8 mouse cellular contexts compared by ENCODE assay signal in the genomic region with DNA sequence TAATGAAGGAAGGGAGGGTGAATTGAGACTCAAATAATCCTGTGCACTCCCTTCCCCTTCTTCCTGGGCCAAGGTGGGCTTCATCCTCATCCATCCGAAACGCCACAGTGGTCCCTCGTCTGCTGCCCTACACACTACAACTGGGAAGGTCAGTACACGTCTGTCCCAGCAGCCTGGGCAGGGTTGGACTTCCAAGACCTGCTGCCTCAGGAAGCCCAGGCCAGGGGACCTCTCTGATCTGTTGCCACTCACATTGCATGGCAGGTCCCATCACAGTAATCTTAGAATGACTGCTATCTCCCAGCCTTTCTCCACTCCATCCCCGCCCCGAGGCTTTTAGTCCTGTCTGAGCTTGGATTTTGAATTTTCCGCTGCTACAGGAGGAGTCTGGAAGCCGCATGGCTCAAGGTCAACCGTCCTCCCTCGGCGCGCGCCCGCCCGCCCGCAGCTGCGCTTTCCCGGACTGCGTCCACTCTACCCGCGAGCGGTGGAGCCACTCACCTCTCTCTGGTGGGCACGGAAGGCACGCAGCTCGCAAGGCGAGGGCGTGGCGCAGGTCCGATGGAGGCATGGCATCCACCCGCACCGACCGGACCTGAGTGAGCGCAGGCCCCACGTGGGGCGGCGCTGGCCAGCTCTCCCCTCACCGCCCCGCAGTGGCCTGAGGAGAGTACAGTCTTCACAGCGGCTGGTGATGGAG. TPM values are rescaled to one million over a fixed set of nuclear protein-coding genes. Genes with fewer than 3 reads are reported as not detected.
DNase-seq lines count a peak whose midpoint lies in the region; ATAC-seq and TF ChIP-seq lines count a peak whose summit lies in the region.

Gene Gpr68 (minus strand): TSS at position 601 of the 700 bp plus-strand sequence.

- peak; percentile 74 for ATAC-seq in lung, embryonic 14.5 days (ENCODE audit: insufficient read depth)
- peak; percentile 70 for ATAC-seq in forebrain, embryonic 11.5 days (replicated peaks; ENCODE audit: low FRiP score)
- ATAC-seq in inflammation-experienced regulatory T-cells, adult 6 months, result no peak
- no peak for ATAC-seq in liver, embryonic 16.5 days (ENCODE audit: low read depth)

- peaks cover 7% of the 10 kb centered on the region; the same call in 1 of the 2 replicates for H3K36me3 ChIP-seq in lung, embryonic 14.5 days (ENCODE audit: insufficient read depth)
- no peaks in the 10 kb centered on the region; the same call in 1 of the 2 replicates for H3K36me3 ChIP-seq in forebrain, embryonic 11.5 days (ENCODE audit: control insufficient read depth, insufficient read depth, low read length)
- no peaks in the 10 kb centered on the region for H3K36me3 ChIP-seq in liver, embryonic 16.5 days (ENCODE audit: control insufficient read depth, insufficient read depth)
- H3K36me3 ChIP-seq in splenic B cell, adult 2 months (ENCODE audit: control insufficient read depth, insufficient read depth, low read length, poor library complexity, severe bottlenecking), result no peaks in the 10 kb centered on the region

- no peaks in the 10 kb centered on the region for H3K4me1 ChIP-seq in lung, embryonic 14.5 days (ENCODE audit: insufficient read depth)
- peaks cover 4% of the 10 kb centered on the region; the same call in 1 of the 2 replicates for H3K4me1 ChIP-seq in forebrain, embryonic 11.5 days (replicated peaks; ENCODE audit: control insufficient read depth, insufficient read depth, low read length)
- no peaks in the 10 kb centered on the region for H3K4me1 ChIP-seq in liver, embryonic 16.5 days (ENCODE audit: control insufficient read depth, low read depth, low read length)

- peaks cover 16% of the 10 kb centered on the region; the same call in 1 of the 2 replicates for H3K27me3 ChIP-seq in lung, embryonic 14.5 days (ENCODE audit: insufficient read depth, low read length)
- 0 out of 2 replicates have a peak, but pooled peaks cover 4% of the 10 kb centered on the region for H3K27me3 ChIP-seq in forebrain, embryonic 11.5 days (ENCODE audit: control insufficient read depth, insufficient read depth, low read length)
- peaks cover 22% of the 10 kb centered on the region for H3K27me3 ChIP-seq in liver, embryonic 16.5 days (ENCODE audit: control insufficient read depth, insufficient read depth, low read depth, low read length)
- H3K27me3 ChIP-seq in splenic B cell, adult 2 months (ENCODE audit: control insufficient read depth, insufficient read depth, low read length, poor library complexity, severe bottlenecking), result no peaks in the 10 kb centered on the region

- no peaks in the 10 kb centered on the region for H3K9me3 ChIP-seq in lung, embryonic 14.5 days (ENCODE audit: low read depth, low read length)
- no peaks in the 10 kb centered on the region for H3K9me3 ChIP-seq in forebrain, embryonic 11.5 days (ENCODE audit: control insufficient read depth, low read length)
- H3K9me3 ChIP-seq in liver, embryonic 16.5 days (replicated peaks; ENCODE audit: control insufficient read depth, low read length), result no peaks in the 10 kb centered on the region

- no peak within 1 kb of the TSS for H3K27ac ChIP-seq in lung, embryonic 14.5 days (ENCODE audit: low read depth)
- no peak within 1 kb of the TSS for H3K27ac ChIP-seq in forebrain, embryonic 11.5 days (ENCODE audit: low read depth, low read length)
- H3K27ac ChIP-seq in liver, embryonic 16.5 days (ENCODE audit: low read length), result no peak within 1 kb of the TSS

- H3K9ac ChIP-seq in lung, embryonic 14.5 days, result peak within 1 kb of the TSS; percentile 38
- peak within 1 kb of the TSS; percentile 61 for H3K9ac ChIP-seq in forebrain, embryonic 11.5 days (ENCODE audit: low read length)
- no peak within 1 kb of the TSS for H3K9ac ChIP-seq in liver, embryonic 16.5 days (ENCODE audit: low read depth, low read length)

- peak within 1 kb of the TSS; percentile 34 for H3K4me3 ChIP-seq in lung, embryonic 14.5 days (ENCODE audit: low read depth, low read length)
- H3K4me3 ChIP-seq in forebrain, embryonic 11.5 days (ENCODE audit: low read depth, low read length), result peak within 1 kb of the TSS; percentile 38
- H3K4me3 ChIP-seq in liver, embryonic 16.5 days (ENCODE audit: low read depth, low read length), result peak within 1 kb of the TSS; percentile 23; the same call in 1 of the 2 replicates

- WGBS in lung, embryonic 14.5 days, result 5% methylated on average over 39 of the region's 39 CpGs
- 5% methylated on average over 39 of the region's 39 CpGs for WGBS in forebrain, embryonic 11.5 days
- 6% methylated on average over 39 of the region's 39 CpGs for WGBS in liver, embryonic 16.5 days (ENCODE audit: insufficient replicate concordance)

- TF ChIP-seq CTCF in lung, embryonic 14.5 days (IDR thresholded peaks at IDR 0.05; ENCODE audit: low read depth), result no peak

- H3K4me2 ChIP-seq in lung, embryonic 14.5 days, result peak within 1 kb of the TSS; percentile 73
- peak within 1 kb of the TSS; percentile 92 for H3K4me2 ChIP-seq in forebrain, embryonic 11.5 days (ENCODE audit: low read depth, low read length, severe bottlenecking)
- peak within 1 kb of the TSS; percentile 33 for H3K4me2 ChIP-seq in liver, embryonic 16.5 days (ENCODE audit: low read depth, low read length)

- peak; percentile 42 for DNase-seq in lung, embryonic 14.5 days
- no peak for DNase-seq in lung, postnatal 14 days
- peak; percentile 57 for DNase-seq in brain, adult 2 months (ENCODE audit: low read depth, low spot score)
- peak; percentile 67 for DNase-seq in forebrain, embryonic 11.5 days (ENCODE audit: low spot score)
- DNase-seq in splenic B cell, adult 2 months (ENCODE audit: low read depth, low spot score), result peak; percentile 13
- no peak for DNase-seq in gastrocnemius, adult 18-20 months (ENCODE audit: low spot score)

RNA-seq across cellular contexts. Expression of gene Gpr68, which starts in this region (rescaled TPM):
- polyA plus RNA-seq in lung, embryonic 14.5 days (2014; fragmentation: Nextera tagmentation; extraction: Ambion mirVana), result 0.20 and 0.32 TPM in 2 replicates
- polyA plus RNA-seq in forebrain, embryonic 11.5 days (2014; fragmentation: Nextera tagmentation; extraction: Ambion mirVana), result 0.13 and 0.15 TPM in 2 replicates
- 10 to 100 TPM; 67.5 to 92.0 (median 70.5) TPM for polyA plus RNA-seq in inflammation-experienced regulatory T-cells, adult 6 months (2017; shearing (Covaris generic))
- 0.04 and 0.08 TPM in 2 replicates for polyA plus RNA-seq in liver, embryonic 16.5 days (2015; fragmentation: Nextera tagmentation; extraction: Ambion mirVana)
- total RNA-seq in gastrocnemius, adult 18-20 months (2021), result under 1 TPM in 1 of 2 experiments, not detected in 1; 0.26 TPM

Comparison
In these comparisons a context has a peak if more than half of its experiments do, and no peak if none do; other contexts are left out.
1. RNA of gene Gpr68 (polyA plus RNA-seq): 67.5 to 92.0 TPM in inflammation-experienced regulatory T-cells, adult 6 months; 0.20 to 0.32 TPM in lung, embryonic 14.5 days, 0.13 to 0.15 TPM in forebrain, embryonic 11.5 days and 0.04 to 0.08 TPM in liver, embryonic 16.5 days; every median in the first group is over 10 times any median in the second.
2. Peak in DNase-seq, ATAC-seq, H3K4me3 ChIP-seq, H3K9ac ChIP-seq and H3K4me2 ChIP-seq in lung, embryonic 14.5 days; RNA of the gene not detected or under 1 TPM.
3. Peak in DNase-seq, ATAC-seq, H3K4me3 ChIP-seq, H3K9ac ChIP-seq and H3K4me2 ChIP-seq in forebrain, embryonic 11.5 days; RNA of the gene not detected or under 1 TPM.
4. DNase-seq: peak in brain, adult 2 months (single experiment) and splenic B cell, adult 2 months (single experiment); none in lung, postnatal 14 days (single experiment) and gastrocnemius, adult 18-20 months (single experiment).
5. H3K4me2 ChIP-seq: peak in every context shown above with its lines; median percentile 92 in forebrain, embryonic 11.5 days; 73 in lung, embryonic 14.5 days; 33 in liver, embryonic 16.5 days.
6. Peak in every context shown above with its lines, with median percentiles within 50 percentile points of each other: H3K4me3 ChIP-seq.